Mouse (Mus musculus) WW6 (cell line): ENCODE measurements around the gene Map1b.

ENCODE experiments used
- DNase-seq: peaks from one replicate; pipeline ENCODE4 v3.0.0-alpha.2; 2013; ENCODE audit warnings: low read depth, low spot score

Map1b gene

DNA sequence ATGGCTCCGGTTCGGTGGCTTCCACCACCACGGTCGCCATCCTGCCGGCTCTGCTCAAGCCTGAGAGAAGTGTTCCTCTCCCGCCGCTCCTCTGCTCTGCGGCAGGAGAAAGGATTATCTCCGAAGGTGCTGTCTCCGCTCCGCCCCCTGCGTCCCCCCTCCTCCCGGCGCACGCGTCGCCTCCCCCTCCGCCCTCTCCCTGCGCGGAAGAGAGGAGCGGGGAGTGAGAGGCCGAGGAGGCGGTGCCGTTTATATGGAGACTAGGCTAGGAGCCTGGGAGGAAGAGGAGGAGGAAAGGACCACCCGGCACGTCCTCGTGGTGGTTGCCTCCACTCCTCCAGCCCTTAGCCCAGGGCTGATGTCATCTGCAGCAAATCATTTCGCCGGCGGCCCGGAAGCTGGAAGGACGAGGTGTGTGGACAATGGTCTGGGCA, at the start of gene Map1b:
TSS of gene Map1b (minus strand) at position 93 of the 434 bp plus-strand sequence.
- peak; percentile 45 for DNase-seq

DNA sequence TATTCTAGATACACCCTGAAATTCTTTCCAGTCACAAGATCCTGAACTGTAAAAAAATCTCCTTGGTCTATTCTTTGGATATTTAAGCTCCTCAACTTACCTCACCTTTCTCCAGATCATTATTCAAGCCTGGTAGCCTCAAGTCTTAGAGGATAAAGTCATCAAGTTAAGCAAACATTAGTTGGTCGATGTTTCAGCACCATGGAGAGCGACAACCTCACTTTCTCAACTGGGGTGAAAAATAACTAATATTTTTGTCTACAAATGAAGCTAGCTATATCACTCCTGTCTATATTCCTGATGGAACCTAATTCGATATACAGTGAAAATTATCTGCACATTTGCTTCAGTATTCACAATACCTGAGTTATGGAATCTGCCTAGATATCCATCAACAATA, 48.0 kb upstream of the Map1b start:
- no peak for DNase-seq

DNA sequence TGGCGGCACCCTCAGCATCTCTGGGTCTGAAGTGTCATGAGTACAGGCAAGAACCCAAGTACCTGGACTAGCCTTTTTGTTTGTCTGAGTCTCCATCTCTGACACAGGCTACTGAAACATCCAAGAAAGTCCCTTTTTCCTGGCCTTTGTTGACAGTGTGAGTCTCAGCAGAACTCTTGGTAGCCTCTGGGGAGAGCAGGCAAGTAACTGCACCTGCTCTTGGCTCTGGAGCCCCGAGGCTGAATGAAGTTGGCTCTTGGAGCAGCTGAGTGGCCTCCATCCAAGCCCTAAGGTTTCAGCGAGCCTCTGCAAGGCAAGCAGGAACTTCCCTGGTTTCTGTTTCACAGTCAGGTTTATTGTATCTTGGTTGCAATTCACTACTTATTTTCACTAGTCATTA, 46.7 kb upstream of the Map1b start:
- no peak for DNase-seq

DNA sequence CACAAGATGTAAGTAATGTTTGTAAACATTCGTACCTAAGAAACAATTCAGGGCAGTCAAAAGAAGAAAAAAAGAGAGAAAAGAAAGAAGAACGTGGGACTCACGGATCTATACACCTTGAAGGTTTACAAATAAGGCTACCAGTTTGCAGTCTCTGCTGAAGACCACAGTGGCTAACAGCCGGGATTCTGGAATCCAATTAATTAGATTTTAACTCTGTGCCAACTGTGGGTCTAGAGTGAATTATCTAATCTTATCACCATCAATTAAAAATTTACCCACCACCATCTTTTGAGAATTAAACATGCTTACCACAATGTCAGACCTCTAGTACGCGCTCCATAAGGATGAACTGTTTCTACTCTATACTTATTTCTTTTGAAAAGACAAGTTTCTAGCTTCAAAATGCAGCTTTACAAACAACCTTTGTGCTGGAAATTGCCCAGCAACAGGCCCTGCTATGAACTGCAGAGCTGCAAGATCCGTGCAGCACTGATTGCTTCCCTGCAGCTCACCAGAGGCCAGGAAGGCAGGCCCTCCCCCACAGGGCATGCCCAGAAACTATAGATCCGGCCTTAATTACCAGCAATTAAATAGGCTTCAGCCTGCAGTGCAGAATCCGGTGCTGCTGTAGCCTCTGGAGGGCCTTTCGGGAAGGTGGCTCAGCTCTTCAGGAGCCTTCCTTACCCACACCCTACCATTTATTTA, 45.7 kb upstream of the Map1b start:
- no peak for DNase-seq

DNA sequence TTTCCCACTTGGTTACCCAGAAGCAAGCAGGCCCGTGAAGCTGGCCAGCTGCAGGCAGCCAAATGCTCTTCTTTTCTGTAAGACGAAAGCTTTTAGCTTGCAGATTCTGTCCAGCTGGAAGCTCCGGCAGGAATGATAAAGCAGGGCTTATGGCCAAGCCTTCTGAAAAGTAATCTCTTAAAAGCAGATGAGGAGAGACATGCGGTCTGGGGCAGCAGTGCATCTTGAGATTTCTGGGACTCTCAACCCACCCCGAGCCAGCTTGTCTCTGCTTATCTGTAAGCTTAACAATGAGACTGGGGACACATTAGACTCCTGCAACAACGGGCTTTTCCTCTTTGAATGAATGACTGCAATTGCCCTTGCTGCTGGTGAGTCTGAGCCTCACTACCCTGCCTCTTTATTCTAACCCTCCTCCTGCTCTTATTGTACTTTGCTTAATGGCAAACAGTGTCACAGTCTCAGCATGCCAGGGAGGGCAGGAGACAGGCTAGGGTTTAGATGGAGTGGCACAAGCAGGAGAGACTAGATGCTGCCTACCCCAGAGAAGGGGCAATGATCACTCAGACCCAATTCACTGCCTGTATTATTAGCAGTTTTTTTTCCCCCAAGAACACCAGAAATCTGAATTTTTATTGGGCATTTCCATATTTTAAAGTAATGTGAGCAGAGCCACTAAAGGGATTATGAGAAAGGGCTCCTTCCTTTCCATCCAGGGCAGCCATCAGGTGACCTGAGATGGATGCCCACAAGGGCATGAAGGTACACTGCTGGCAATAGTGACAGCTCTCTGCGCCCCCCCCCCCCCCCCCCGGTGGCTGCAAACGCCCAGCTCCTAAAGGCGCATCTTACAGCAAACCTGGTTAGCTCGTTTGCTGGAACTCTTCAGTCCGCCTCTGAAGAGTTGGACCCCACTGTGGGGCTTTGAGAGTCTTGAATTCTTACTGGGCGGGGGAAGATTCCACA, 44.6 kb upstream of the Map1b start:
- DNase-seq: no peak

DNA sequence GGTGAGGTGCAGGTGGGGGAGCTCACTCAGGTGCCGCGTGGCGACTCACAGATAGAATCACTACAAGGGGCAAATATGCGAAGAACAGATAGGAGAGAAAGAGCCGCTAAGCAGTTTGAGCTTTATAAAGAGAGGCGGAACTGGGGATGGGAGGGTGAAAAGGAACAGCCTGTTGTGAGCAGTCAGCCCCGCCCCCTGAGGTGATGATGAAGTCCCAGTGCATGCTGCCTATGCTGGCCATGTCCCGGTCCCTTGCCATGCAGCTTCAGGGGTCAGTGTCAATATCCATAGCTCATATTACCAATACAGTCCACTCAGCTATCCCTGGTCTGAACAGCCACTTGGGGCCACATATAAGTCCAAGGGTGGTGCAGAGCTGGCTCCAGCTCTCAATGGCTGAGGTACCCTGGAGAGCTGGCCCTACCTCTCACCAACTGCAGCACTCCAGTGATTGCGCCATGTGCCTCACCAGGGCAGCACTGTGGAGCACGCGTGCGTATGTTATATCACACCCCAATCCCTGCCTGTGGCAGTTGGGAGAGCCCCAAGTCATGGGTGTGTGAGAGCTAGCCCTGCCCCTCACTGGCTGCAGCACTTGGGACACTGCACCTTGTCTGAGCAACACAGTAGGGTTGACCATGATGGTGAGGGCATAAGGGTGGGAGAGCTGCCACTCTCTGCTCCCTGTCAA, 42.0 kb upstream of the Map1b start:
- no peak for DNase-seq

DNA sequence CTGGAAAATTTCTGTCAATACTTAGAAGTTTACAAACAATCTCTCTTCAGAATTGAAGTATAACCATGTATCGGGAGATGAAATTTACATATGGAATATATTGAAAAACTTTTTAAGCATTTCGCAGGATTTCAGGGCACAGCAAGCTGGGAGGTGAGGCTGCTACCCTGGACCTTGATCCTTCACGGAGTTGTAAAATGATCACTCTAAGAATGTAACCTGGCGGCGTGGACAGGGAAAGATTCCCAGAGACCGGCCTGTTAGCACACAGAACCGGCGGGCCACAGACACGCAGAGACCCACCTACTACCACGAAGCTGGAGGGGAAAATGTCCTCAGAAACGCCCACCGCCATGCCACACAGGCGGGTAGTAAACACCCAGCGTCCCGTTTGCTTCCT, 41.5 kb upstream of the Map1b start:
- DNase-seq: no peak

DNA sequence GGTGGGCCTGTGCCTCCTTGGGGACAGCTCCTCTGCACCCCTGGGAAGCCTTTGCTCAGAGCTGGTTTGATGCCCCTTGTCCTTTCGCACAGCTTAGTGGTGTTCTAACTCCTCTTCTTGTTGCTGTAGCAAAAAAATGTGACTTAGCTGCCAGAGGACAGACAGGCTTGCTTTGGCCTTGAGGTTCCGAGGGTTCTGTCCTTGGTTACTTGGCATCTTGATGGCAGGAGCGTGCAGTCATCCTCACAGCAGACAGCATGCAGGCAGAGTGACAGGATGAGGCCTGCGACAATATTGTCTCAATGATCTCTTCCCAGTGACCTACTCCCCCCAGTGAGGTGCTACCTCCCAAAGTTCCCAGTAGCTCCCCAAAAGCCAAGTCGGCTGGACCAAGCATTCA, 41.0 kb upstream of the Map1b start:
- DNase-seq: no peak

DNA sequence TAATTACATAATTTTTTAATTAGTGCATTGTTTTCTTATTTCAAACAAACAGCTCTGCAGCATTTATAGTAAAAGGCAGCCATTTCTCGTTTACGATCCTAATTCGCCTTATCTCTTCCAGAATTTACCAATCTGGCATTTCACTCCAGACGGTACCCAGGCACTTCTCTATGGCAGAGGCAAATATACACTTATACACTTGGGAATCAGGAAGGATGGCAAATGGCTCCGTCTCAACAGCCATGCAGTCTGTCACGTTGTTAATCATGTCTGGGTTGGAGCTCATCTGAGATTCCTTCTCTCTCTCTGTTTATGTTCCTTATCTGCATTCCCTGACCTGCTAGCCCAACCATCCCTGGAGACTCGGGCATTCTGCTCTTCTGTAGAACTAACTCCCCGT, 38.6 kb upstream of the Map1b start:
- no peak for DNase-seq

DNA sequence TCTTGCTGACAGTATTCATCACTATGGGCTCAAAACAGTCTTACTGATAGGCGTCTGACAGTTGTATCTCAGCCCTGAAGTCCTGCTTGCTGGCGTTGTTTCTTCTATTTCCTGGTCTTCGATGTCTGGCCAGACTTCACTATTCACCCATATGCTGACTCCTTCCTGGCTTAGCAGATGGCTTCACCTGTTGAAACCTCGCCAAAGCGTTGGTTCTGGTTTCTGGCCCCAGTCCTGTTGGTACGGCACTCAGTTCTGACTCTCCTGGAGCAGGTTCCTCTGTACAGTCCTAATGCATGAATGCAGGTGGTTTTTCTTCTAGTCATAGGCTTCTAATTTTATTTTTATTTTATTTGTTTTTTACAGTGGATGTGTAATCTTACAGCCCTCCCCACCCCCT, 38.1 kb upstream of the Map1b start:
- DNase-seq: no peak

DNA sequence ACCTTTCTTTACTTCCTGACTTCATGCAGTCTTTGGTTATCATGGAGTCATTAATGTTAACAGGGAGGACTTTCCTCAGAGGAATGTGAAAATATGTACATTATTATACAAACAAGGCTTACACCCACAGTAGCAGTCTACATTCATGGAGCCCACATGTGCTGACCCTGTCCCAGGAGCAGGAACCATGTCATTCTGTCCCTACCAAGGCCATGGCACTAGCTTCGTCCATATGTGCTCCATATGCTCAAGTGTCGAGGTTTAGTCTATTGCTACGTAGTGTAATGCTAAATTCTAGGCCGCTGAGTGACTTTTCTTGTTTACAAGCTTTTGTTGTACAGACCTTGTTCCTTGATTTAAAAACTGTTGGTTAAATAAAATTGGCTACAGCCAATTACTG, 36.0 kb upstream of the Map1b start:
- no peak for DNase-seq

DNA sequence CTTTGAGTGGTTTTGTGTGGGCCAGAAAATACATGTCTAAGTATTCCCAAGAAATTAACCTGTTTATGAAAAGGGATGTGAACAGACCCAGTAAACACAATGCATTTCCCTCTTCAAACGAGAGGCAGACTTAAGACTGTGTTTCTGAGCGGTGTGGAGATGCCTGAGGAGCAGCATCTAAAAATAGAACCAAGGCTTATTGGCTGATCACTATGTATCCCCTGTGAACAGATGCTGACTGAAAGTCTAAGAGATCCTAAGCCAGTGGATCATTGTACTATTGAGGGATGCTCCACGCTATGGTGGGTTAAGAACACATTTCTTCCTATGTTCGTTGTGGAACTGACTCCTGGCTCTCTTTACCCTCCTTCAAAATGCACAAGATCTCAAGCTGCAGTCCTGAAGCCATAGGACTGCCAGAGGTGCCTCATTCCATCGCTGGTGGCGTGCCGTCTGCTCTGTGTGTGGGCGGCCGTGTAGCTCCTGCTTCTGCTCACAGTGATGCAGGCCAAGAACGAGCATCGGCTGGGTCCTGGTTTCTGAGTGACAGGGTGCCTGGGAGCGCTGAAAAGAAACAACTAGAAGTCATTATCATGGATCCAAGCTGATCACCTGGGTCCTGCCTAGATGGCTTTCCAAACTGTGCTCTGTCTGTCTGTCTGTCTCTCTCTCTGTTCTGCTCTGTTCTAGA, 34.5 kb upstream of the Map1b start:
- no peak for DNase-seq

DNA sequence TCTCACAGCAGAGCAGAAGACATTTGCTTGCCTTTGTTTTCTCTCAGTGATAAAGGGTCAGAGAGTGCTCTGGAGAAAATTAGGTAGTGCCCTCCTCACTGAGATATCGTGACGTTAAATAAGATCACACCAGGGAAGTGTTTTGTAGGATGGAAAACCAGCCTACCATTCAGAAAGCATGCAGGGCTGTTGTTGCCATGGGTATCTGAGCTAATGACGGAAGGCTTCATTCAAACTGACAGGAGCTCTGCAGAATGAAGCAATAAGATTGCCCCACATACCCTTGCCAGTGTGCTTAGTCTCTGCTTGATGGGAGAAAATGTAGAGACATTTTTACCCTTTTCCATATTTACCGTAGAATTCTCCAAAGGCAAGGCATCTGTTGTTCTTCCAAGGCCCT, 33.7 kb upstream of the Map1b start:
- DNase-seq: no peak

DNA sequence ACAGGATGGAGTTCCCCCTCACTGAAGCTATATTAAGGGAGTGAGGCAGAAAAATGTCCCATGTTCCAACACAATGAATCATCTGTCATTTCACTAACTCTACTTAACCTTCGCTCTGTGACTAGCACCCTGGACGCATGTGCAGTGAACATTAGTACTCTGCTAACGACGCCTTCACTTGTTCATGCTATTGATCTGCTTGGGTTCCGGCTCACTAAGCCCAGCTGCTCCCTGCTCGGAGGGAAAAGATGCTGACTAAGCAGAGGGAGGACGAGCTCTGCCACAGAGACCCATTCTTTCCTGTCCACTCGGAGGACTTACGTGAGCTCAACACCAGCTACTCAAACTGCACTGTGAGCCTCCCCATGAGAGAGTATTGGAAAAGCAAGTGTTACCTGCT, 33.2 kb upstream of the Map1b start:
- no peak for DNase-seq

DNA sequence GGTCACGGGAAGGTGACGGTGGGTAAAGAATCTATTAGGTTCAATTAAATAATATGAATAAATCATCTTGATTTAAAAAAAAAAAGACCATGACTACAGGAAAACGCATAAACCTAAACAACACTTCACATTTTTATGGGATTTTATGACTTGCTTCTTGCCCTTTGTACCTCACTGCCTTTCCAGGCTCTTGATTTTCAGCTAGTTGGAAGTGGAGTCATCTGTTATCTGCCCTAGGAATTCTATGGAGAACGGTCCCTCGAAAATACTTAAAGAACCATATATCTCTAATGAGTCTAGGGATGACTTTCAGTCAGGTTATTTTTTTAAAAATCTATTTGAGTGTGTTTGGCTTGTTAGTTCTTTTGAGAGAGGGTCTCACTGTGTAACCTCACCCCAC, 30.5 kb upstream of the Map1b start:
- no peak for DNase-seq

DNA sequence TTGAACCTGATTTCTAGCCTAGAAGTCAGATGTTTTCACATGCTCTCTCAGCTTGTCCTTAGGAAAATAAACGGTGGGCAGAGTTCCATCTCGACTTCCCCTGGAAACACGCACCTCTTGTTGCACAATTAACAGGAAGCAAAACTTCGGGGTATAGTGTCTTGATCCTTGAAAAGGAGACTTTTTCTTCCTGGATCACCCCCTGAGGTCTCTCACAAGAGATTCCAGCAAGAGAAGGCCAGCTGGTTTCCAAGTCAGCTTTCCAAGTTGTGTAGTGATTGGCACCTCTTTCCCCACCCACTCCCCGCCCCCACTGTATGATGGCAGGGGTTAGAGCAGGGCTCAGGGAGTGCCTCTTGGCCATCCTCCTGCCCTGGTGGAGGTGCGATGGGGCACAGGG, 28.9 kb upstream of the Map1b start:
- DNase-seq: no peak

DNA sequence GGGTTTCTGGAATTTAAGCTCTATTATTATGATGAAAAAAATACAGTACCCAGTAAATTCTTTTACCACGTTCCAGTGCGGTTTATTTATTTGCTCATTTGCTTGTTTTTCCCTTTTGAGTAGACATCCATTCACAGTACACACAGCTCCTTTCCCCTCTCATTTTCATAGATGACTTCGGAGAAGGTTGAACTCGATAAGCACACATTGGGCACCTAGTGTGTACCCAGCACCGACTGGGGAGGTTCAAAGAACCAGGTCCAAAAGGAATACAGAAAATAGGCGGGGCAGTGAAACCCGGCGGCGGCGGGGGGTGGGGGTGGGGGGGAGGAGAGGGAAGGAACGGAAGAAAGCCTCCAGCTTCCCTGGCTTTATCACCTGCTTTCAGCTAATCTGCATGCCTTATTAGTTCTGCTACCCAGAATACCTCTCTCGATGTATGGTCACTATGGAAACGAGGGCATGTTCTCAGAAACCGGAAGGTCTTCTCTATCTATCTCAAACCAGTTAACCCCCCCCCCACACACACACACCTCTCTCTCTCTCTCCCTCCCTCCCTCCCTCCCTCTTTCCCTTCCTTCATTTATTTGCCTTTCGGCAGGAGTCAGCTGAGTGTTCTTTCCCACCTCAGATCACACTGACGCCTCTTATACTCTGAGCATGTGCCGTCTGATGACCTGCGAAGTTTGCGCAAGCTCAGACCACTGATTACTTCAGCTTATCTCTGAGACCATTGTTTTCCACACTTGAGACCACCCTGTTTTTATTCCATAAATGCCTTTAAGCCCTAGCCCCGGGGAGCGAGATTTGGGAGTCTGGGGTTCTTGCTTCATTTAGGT, 25.3 kb upstream of the Map1b start:
- no peak for DNase-seq

DNA sequence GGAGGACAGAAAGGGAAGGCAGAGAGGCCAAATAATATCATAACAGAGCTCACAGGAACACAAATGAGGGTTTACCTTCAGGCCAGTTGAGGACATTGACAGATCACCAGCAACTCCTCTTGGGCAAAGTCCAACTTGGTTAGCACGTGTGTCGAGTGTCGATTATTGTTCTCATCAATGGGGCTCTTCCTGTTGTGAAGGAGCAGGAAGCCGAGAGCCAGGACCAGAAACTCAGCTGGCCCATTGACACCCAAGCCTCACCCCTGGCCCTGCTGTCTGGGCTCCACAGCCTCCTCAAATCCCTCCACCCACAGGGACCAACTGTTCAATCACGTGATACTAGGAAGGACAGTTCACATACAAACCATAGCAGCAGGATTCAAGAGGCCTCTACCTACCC, 22.9 kb upstream of the Map1b start:
- no peak for DNase-seq

DNA sequence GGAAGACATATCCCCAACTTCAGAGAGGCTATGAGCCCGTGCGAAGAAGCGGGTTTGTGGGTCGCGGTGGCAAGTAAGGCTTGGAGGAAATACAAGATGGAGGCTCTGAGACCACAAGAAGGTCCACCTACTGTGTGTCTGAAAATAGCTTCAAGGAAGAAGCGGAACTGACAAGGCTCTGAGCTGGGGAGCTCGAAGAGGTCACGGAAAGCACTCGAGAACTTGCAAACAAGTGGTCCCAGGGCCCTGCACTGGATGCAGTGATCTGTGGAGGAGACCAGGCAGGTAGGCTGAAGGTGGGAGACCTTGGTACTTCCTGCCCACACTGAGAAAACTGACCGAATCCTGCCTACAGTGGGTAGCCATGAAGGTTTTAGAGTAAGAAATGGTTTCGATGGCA, 22.5 kb upstream of the Map1b start:
- DNase-seq: no peak

DNA sequence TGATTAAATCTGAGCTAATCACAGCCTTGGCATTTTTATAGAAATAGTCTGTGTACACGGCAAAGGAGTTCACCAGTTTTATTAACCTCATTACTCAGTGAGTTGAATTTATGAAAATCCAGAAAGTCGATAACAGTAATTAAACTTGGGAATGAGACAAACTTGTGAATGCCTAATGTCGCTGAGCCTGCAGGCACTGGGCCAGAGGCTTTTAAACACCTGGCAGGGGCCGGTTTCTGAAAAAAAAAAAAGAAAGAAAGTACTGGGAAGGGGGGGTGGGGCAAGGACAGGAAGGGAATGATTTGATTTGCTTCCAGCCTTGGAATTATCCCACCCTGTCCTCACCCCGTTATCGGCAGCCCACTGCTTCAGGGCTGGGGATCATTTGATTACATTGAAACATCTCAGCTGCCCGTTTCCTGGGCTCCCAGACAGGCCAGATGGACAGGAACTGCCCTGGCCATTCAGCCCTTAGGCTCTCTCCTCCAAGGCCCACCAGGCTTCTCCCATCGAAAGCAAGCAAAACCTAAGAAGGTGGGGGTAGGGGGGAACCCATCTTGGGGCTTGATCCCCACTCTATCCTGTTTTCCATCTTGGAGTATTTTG, 21.7 kb upstream of the Map1b start:
- DNase-seq: no peak
